Mouse (Mus musculus) adrenal gland, postnatal 36 days (tissue): Measurements from ENCODE around the gene Kcnn1. TPM values are rescaled to one million over a fixed set of nuclear protein-coding genes. Genes with fewer than 3 reads are reported as not detected.

Experiments used
- DNase-seq, 2 experiments: peaks; one replicate each; pipeline ENCODE4 v3.0.0; 2021; ENCODE audit warnings: mixed read lengths in 1 of 2
- total RNA-seq, 2 experiments: library from RNA; stranded (reverse); gene quantifications; 2 replicates each; pipeline ENCODE4 v1.2.3; 2021

The Kcnn1 gene
- total RNA-seq, 2 experiments from 2014 or later: 2.3 to 4.0 TPM

GRCm38 (mm10) chr8:70868559-70869198, 5.6 kb upstream of the Kcnn1 start:
- peak; percentile 52 to 70 for DNase-seq

- DNase-seq: no peak
These were observed 3.5 kb upstream of the Kcnn1 start for GRCm38 (mm10) chr8:70866566-70866965.

GRCm38 (mm10) chr8:70866001-70866520, 3.0 kb upstream of the Kcnn1 start:
- peak in 1 of 2 experiments; percentile 28 for DNase-seq

- DNase-seq: peak; percentile 99
These were observed 2.4 kb upstream of the Kcnn1 start for GRCm38 (mm10) chr8:70865350-70866000.

GRCm38 (mm10) chr8:70864712-70865221, 1.7 kb upstream of the Kcnn1 start:
- peak; percentile 32 to 39 for DNase-seq

- DNase-seq: peak; percentile 42 to 58
These were observed 1.1 kb upstream of the Kcnn1 start for GRCm38 (mm10) chr8:70863956-70864711.

- DNase-seq: no peak
These were observed 5.5 kb downstream of the Kcnn1 start for GRCm38 (mm10) chr8:70857516-70857915.

- peak; percentile 84 to 93 for DNase-seq
These were observed 6.4 kb downstream of the Kcnn1 start for GRCm38 (mm10) chr8:70856541-70857197.

GRCm38 (mm10) chr8:70856028-70856427, 7.0 kb downstream of the Kcnn1 start:
- no peak for DNase-seq

GRCm38 (mm10) chr8:70853863-70854262, 9.2 kb downstream of the Kcnn1 start:
- no peak for DNase-seq

GRCm38 (mm10) chr8:70852595-70853231, 10.3 kb downstream of the Kcnn1 start:
- no peak for DNase-seq

GRCm38 (mm10) chr8:70851837-70852236, 11.2 kb downstream of the Kcnn1 start:
- DNase-seq: no peak

- no peak for DNase-seq
These were observed 12.1 kb downstream of the Kcnn1 start for GRCm38 (mm10) chr8:70850947-70851346.

GRCm38 (mm10) chr8:70850132-70850845, 12.8 kb downstream of the Kcnn1 start:
- no peak for DNase-seq

GRCm38 (mm10) chr8:70849333-70849990, 13.6 kb downstream of the Kcnn1 start:
- no peak for DNase-seq

- no peak for DNase-seq
These were observed 16.5 kb downstream of the Kcnn1 start for GRCm38 (mm10) chr8:70846371-70847154.

- no peak for DNase-seq
These were observed 17.9 kb downstream of the Kcnn1 start for GRCm38 (mm10) chr8:70845108-70845507.

GRCm38 (mm10) chr8:70844523-70844922, 18.5 kb downstream of the Kcnn1 start:
- peak; percentile 94 to 95 for DNase-seq

- no peak for DNase-seq
These were observed 19.1 kb downstream of the Kcnn1 start for GRCm38 (mm10) chr8:70843941-70844340.
